9 mouse cellular contexts compared by ENCODE assay signal in genomic region chr2:75208821-75209758, GRCm38 (mm10).
A peak's percentile ranks its signal among the peaks of the same experiment; 100 is the strongest.
DNase-seq lines count a peak whose midpoint lies in the region; ATAC-seq and TF ChIP-seq lines count a peak whose summit lies in the region.
"Had no signal": no experiment of that assay in that cellular context is flagged by ENCODE, and none has a peak within 500 bp of the region (broad histone marks: within the 10 kb centered on the region; RNA-seq: fewer than 3 reads in every experiment).

No protein-coding gene starts in this region.

- H3K9ac ChIP-seq in hindbrain, embryonic 11.5 days (ENCODE audit: low read depth, low read length): no peak overlapping the region
- H3K9ac ChIP-seq in hindbrain, embryonic 14.5 days: no peak overlapping the region
- no peak overlapping the region for H3K9ac ChIP-seq in forebrain, embryonic 15.5 days (replicated peaks)
- 0 out of 2 replicates have a peak overlapping the region, but pooled peaks have one; percentile 4 for H3K9ac ChIP-seq in limb, embryonic 13.5 days
- H3K9ac ChIP-seq: lung, embryonic 15.5 days had no signal

- no peaks in the 10 kb centered on the region for H3K27me3 ChIP-seq in hindbrain, embryonic 11.5 days (ENCODE audit: control insufficient read depth, insufficient read depth, low read length)
- no peaks in the 10 kb centered on the region for H3K27me3 ChIP-seq in hindbrain, embryonic 14.5 days (ENCODE audit: control insufficient read depth, insufficient read depth, low read length)
- no peaks in the 10 kb centered on the region for H3K27me3 ChIP-seq in forebrain, embryonic 15.5 days
- no peaks in the 10 kb centered on the region for H3K27me3 ChIP-seq in kidney, adult 2 months (replicated peaks; ENCODE audit: control insufficient read depth, insufficient read depth, low read length)
- H3K27me3 ChIP-seq in limb, embryonic 13.5 days: peaks cover 9% of the 10 kb centered on the region; the same call in 1 of the 2 replicates
- H3K27me3 ChIP-seq: lung, embryonic 15.5 days had no signal

- DNase-seq in hindbrain, embryonic 11.5 days (ENCODE audit: low spot score): no peak
- DNase-seq in hindbrain, embryonic 14.5 days (ENCODE audit: low spot score): no peak
- peak; percentile 63 for DNase-seq in kidney, adult 2 months
- no peak for DNase-seq in spleen, postnatal 36 days (ENCODE audit: low spot score in 2 of 2)
- DNase-seq in cerebellum, adult 9-11 months: no peak

- no peaks in the 10 kb centered on the region for H3K9me3 ChIP-seq in hindbrain, embryonic 11.5 days (ENCODE audit: control insufficient read depth, low read length)
- no peaks in the 10 kb centered on the region for H3K9me3 ChIP-seq in hindbrain, embryonic 14.5 days (ENCODE audit: control insufficient read depth, low read length)
- no peaks in the 10 kb centered on the region for H3K9me3 ChIP-seq in forebrain, embryonic 15.5 days
- H3K9me3 ChIP-seq in limb, embryonic 13.5 days: no peaks in the 10 kb centered on the region
- H3K9me3 ChIP-seq: lung, embryonic 15.5 days had no signal

- H3K27ac ChIP-seq in hindbrain, embryonic 11.5 days (ENCODE audit: low read depth, low read length): peak overlapping the region; percentile 48
- no peak overlapping the region for H3K27ac ChIP-seq in hindbrain, embryonic 14.5 days
- H3K27ac ChIP-seq in forebrain, embryonic 15.5 days (replicated peaks): no peak overlapping the region
- peak overlapping the region; percentile 11; the same call in 1 of the 2 replicates for H3K27ac ChIP-seq in kidney, adult 2 months (ENCODE audit: insufficient read depth, low read depth, low read length)
- peak overlapping the region; percentile 82; the same call in 1 of the 2 replicates for H3K27ac ChIP-seq in limb, embryonic 13.5 days
- H3K27ac ChIP-seq: lung, embryonic 15.5 days had no signal

- H3K4me3 ChIP-seq in hindbrain, embryonic 11.5 days (ENCODE audit: low read depth, low read length): no peak overlapping the region
- H3K4me3 ChIP-seq in hindbrain, embryonic 14.5 days (replicated peaks; ENCODE audit: low read length): no peak overlapping the region
- no peak overlapping the region for H3K4me3 ChIP-seq in forebrain, embryonic 15.5 days
- no peak overlapping the region for H3K4me3 ChIP-seq in kidney, adult 2 months (ENCODE audit: insufficient read depth, low read depth, low read length)
- H3K4me3 ChIP-seq in limb, embryonic 13.5 days: peak overlapping the region; percentile 23
- H3K4me3 ChIP-seq: lung, embryonic 15.5 days had no signal

- no peak for TF ChIP-seq CTCF in kidney, adult 2 months (conservative IDR thresholded peaks at IDR 0.05; ENCODE audit: insufficient read depth, insufficient read length, low read depth, low read length)

- H3K4me1 ChIP-seq in hindbrain, embryonic 11.5 days (replicated peaks; ENCODE audit: control insufficient read depth, insufficient read depth, low read length): no peaks in the 10 kb centered on the region
- H3K4me1 ChIP-seq in hindbrain, embryonic 14.5 days (replicated peaks; ENCODE audit: control insufficient read depth, insufficient read depth, low read length): peaks cover 8% of the 10 kb centered on the region; the same call in 1 of the 2 replicates
- H3K4me1 ChIP-seq in forebrain, embryonic 15.5 days: peaks cover 15% of the 10 kb centered on the region
- H3K4me1 ChIP-seq in kidney, adult 2 months (ENCODE audit: control insufficient read depth, insufficient read depth, low read length): 0 out of 2 replicates have a peak, but pooled peaks cover 3% of the 10 kb centered on the region
- peaks cover 29% of the 10 kb centered on the region for H3K4me1 ChIP-seq in limb, embryonic 13.5 days

- H3K4me2 ChIP-seq in hindbrain, embryonic 11.5 days (replicated peaks; ENCODE audit: low read depth, low read length): no peak overlapping the region
- H3K4me2 ChIP-seq in hindbrain, embryonic 14.5 days (replicated peaks): no peak overlapping the region
- peak overlapping the region; percentile 10; the same call in 1 of the 2 replicates for H3K4me2 ChIP-seq in forebrain, embryonic 15.5 days (replicated peaks)
- H3K4me2 ChIP-seq in limb, embryonic 13.5 days (replicated peaks): peak overlapping the region; percentile 57
- H3K4me2 ChIP-seq: lung, embryonic 15.5 days had no signal

- TF ChIP-seq POLR2A in kidney, adult 2 months (IDR thresholded peaks at IDR 0.05; ENCODE audit: low read depth, low read length): no peak

- no peak for ATAC-seq in hindbrain, embryonic 11.5 days (ENCODE audit: low FRiP score)
- no peak for ATAC-seq in hindbrain, embryonic 14.5 days (ENCODE audit: low FRiP score)
- no peak for ATAC-seq in forebrain, embryonic 15.5 days (replicated peaks)
- peak; percentile 88 for ATAC-seq in limb, embryonic 13.5 days (ENCODE audit: low FRiP score, low read depth)
- ATAC-seq in activated CD4-positive, CD25-positive, alpha-beta regulatory T cell, adult 4 months: no peak

- WGBS in hindbrain, embryonic 11.5 days: 68% methylated on average over 27 of the region's 27 CpGs
- WGBS in hindbrain, embryonic 14.5 days: 66% methylated on average over 27 of the region's 27 CpGs
- WGBS in forebrain, embryonic 15.5 days: 49% methylated on average over 27 of the region's 27 CpGs
- 32% methylated on average over 27 of the region's 27 CpGs for WGBS in kidney, adult 2 months
- WGBS in limb, embryonic 13.5 days: 18% methylated on average over 27 of the region's 27 CpGs

- H3K36me3 ChIP-seq in hindbrain, embryonic 11.5 days (ENCODE audit: control insufficient read depth, insufficient read depth, low read length): no peaks in the 10 kb centered on the region
- H3K36me3 ChIP-seq in hindbrain, embryonic 14.5 days (replicated peaks; ENCODE audit: control insufficient read depth, insufficient read depth): no peaks in the 10 kb centered on the region
- H3K36me3 ChIP-seq in forebrain, embryonic 15.5 days: no peaks in the 10 kb centered on the region
- H3K36me3 ChIP-seq in kidney, adult 2 months (ENCODE audit: control insufficient read depth, insufficient read depth, low read length): no peaks in the 10 kb centered on the region
- no peaks in the 10 kb centered on the region for H3K36me3 ChIP-seq in limb, embryonic 13.5 days
- H3K36me3 ChIP-seq: lung, embryonic 15.5 days had no signal

Comparison
In these comparisons a context has a peak if more than half of its experiments do, and no peak if none do; other contexts are left out.
1. H3K27ac ChIP-seq: peak in hindbrain, embryonic 11.5 days (single experiment), kidney, adult 2 months (single experiment) and limb, embryonic 13.5 days (single experiment); none in hindbrain, embryonic 14.5 days (single experiment) and forebrain, embryonic 15.5 days (single experiment).
2. H3K4me2 ChIP-seq: peak in forebrain, embryonic 15.5 days (single experiment) and limb, embryonic 13.5 days (single experiment); none in hindbrain, embryonic 11.5 days (single experiment) and hindbrain, embryonic 14.5 days (single experiment).